ENCODE assay signal across 8 mouse cellular contexts in genomic region chr8:120336087-120336380, GRCm38 (mm10).
DNase-seq lines count a peak whose midpoint lies in the region; ATAC-seq and TF ChIP-seq lines count a peak whose summit lies in the region.

No protein-coding gene starts in this region.

- 0 out of 2 replicates have a peak overlapping the region, but pooled peaks have one; percentile 39 for H3K9ac ChIP-seq in heart, embryonic 11.5 days (ENCODE audit: low read depth, low read length)
- peak overlapping the region; percentile 59 for H3K9ac ChIP-seq in hindbrain, embryonic 13.5 days
- H3K9ac ChIP-seq in midbrain, embryonic 11.5 days (ENCODE audit: low read length), result peak overlapping the region; percentile 54

- TF ChIP-seq POLR2A in brain, embryonic 14.5 days (IDR thresholded peaks at IDR 0.05; ENCODE audit: borderline replicate concordance, extremely low read depth, insufficient read depth, insufficient read length, poor library complexity, severe bottlenecking), result no peak

- TF ChIP-seq CTCF in brain, embryonic 14.5 days (IDR thresholded peaks at IDR 0.05; ENCODE audit: borderline replicate concordance, extremely low read depth, insufficient read depth, insufficient read length), result no peak
- TF ChIP-seq CTCF in gastrocnemius, adult 2 months (IDR thresholded peaks at IDR 0.05), result no peak

- intact Hi-C loops in gastrocnemius, adult 2 months (cut with DNase I), result no loop called here

- no peak overlapping the region for H3K27ac ChIP-seq in heart, embryonic 11.5 days (ENCODE audit: low read depth, low read length)
- peak overlapping the region; percentile 92 for H3K27ac ChIP-seq in hindbrain, embryonic 13.5 days
- peak overlapping the region; percentile 93 for H3K27ac ChIP-seq in midbrain, embryonic 11.5 days (ENCODE audit: low read depth, low read length)
- no peak overlapping the region for H3K27ac ChIP-seq in gastrocnemius, adult 2 months

- no peaks in the 10 kb centered on the region for H3K36me3 ChIP-seq in heart, embryonic 11.5 days (ENCODE audit: control insufficient read depth, insufficient read depth, low read length)
- H3K36me3 ChIP-seq in hindbrain, embryonic 13.5 days, result no peaks in the 10 kb centered on the region
- no peaks in the 10 kb centered on the region for H3K36me3 ChIP-seq in midbrain, embryonic 11.5 days (ENCODE audit: control insufficient read depth, insufficient read depth, low read length)

- H3K4me2 ChIP-seq in heart, embryonic 11.5 days, result peak overlapping the region; percentile 50
- peak overlapping the region; percentile 37; the same call in 1 of the 2 replicates for H3K4me2 ChIP-seq in hindbrain, embryonic 13.5 days
- H3K4me2 ChIP-seq in midbrain, embryonic 11.5 days, result peak overlapping the region; percentile 39

- no peak for DNase-seq in heart, adult 18-20 months
- DNase-seq in brain, embryonic 14.5 days (ENCODE audit: low read depth), result peak; percentile 80
- peak; percentile 96 for DNase-seq in midbrain, embryonic 11.5 days (ENCODE audit: low spot score, missing footprints)
- no peak for DNase-seq in gastrocnemius, adult 2 months
- DNase-seq in natural killer cell, adult 2 months (ENCODE audit: low spot score in 2 of 2), result no peak
- no peak for DNase-seq in kidney, adult 8-10 months

- H3K4me3 ChIP-seq in heart, embryonic 11.5 days (ENCODE audit: low read depth, low read length), result no peak overlapping the region
- no peak overlapping the region for H3K4me3 ChIP-seq in hindbrain, embryonic 13.5 days
- no peak overlapping the region for H3K4me3 ChIP-seq in midbrain, embryonic 11.5 days (ENCODE audit: low read depth, low read length)
- no peak overlapping the region for H3K4me3 ChIP-seq in gastrocnemius, adult 2 months

- peaks cover 45% of the 10 kb centered on the region for H3K4me1 ChIP-seq in heart, embryonic 11.5 days (ENCODE audit: control insufficient read depth, insufficient read depth, low read length)
- H3K4me1 ChIP-seq in hindbrain, embryonic 13.5 days (replicated peaks), result peaks cover 66% of the 10 kb centered on the region
- peaks cover 39% of the 10 kb centered on the region for H3K4me1 ChIP-seq in midbrain, embryonic 11.5 days (ENCODE audit: control insufficient read depth, insufficient read depth, low read length)

- H3K9me3 ChIP-seq in heart, embryonic 11.5 days (replicated peaks; ENCODE audit: control insufficient read depth, low read length), result no peaks in the 10 kb centered on the region; the same call in 1 of the 2 replicates
- no peaks in the 10 kb centered on the region for H3K9me3 ChIP-seq in hindbrain, embryonic 13.5 days
- no peaks in the 10 kb centered on the region for H3K9me3 ChIP-seq in midbrain, embryonic 11.5 days (ENCODE audit: control insufficient read depth, low read length)

- ATAC-seq in heart, embryonic 11.5 days (replicated peaks; ENCODE audit: insufficient number of reproducible peaks, low FRiP score, low TSS enrichment), result no peak
- ATAC-seq in hindbrain, embryonic 13.5 days (ENCODE audit: low FRiP score), result no peak
- peak; percentile 79 for ATAC-seq in midbrain, embryonic 11.5 days (ENCODE audit: low FRiP score)

- WGBS in heart, embryonic 11.5 days (ENCODE audit: insufficient replicate concordance), result 1% methylated on average over 9 of the region's 9 CpGs
- WGBS in hindbrain, embryonic 13.5 days, result 2% methylated on average over 9 of the region's 9 CpGs
- 1% methylated on average over 9 of the region's 9 CpGs for WGBS in midbrain, embryonic 11.5 days

- H3K27me3 ChIP-seq in heart, embryonic 11.5 days (ENCODE audit: control insufficient read depth, insufficient read depth, low read length), result no peaks in the 10 kb centered on the region
- peaks cover 2% of the 10 kb centered on the region; the same call in 1 of the 2 replicates for H3K27me3 ChIP-seq in hindbrain, embryonic 13.5 days
- no peaks in the 10 kb centered on the region for H3K27me3 ChIP-seq in midbrain, embryonic 11.5 days (ENCODE audit: control insufficient read depth, insufficient read depth, low read length)

Comparison
In these comparisons a context has a peak if more than half of its experiments do, and no peak if none do; other contexts are left out.
1. H3K27ac ChIP-seq: peak in hindbrain, embryonic 13.5 days (single experiment) and midbrain, embryonic 11.5 days (single experiment); none in heart, embryonic 11.5 days (single experiment) and gastrocnemius, adult 2 months (single experiment).
2. DNase-seq: peak in brain, embryonic 14.5 days (single experiment) and midbrain, embryonic 11.5 days (single experiment); none in heart, adult 18-20 months (0 of 2), gastrocnemius, adult 2 months (single experiment), natural killer cell, adult 2 months (0 of 2) and kidney, adult 8-10 months (0 of 2).
3. Peak in every context shown above with its lines, with median percentiles within 50 percentile points of each other: H3K4me2 ChIP-seq and H3K9ac ChIP-seq.